In the genomic region with DNA sequence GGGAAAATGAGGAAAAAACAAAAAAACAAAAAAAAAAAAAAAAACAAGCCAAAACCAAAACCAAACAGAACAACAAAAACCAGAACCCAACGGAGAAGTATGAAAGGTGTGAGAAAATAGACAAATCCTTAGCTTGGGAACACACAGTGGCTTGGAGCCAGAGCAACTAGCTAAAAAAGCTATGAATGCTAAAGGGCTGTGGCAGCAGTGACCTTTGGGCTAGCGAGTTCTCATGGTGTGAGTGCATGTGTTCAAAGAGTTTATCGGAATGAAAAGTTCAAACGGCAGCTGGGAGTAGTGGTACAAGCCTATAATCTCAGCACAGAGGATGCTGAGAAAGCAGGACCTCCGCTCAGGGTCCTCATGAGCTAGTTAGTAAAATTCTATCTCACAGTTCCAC, we compare ENCODE assay signal across 16 mouse cellular contexts. TPM values are rescaled to one million over a fixed set of nuclear protein-coding genes. Genes with fewer than 3 reads are reported as not detected.
DNase-seq lines count a peak whose midpoint lies in the region; ATAC-seq and TF ChIP-seq lines count a peak whose summit lies in the region.
"Had no signal": no experiment of that assay in that cellular context is flagged by ENCODE, and none has a peak within 500 bp of the region (broad histone marks: within the 10 kb centered on the region; RNA-seq: fewer than 3 reads in every experiment).

No protein-coding gene starts in this region.

- no peak overlapping the region for H3K4me3 ChIP-seq in heart, embryonic 12.5 days
- H3K4me3 ChIP-seq in kidney, embryonic 14.5 days (ENCODE audit: low read length): no peak overlapping the region
- H3K4me3 ChIP-seq in liver, adult 2 months (ENCODE audit: insufficient read depth, low read depth, low read length): no peak overlapping the region
- H3K4me3 ChIP-seq in liver, postnatal 0 days (ENCODE audit: low read depth, low read length): no peak overlapping the region
- H3K4me3 ChIP-seq: embryonic facial prominence, embryonic 10.5 days; midbrain, embryonic 12.5 days had no signal

- no peak for TF ChIP-seq EP300 in liver, postnatal 0 days (IDR thresholded peaks at IDR 0.05; ENCODE audit: low read depth)

- H3K4me2 ChIP-seq in heart, embryonic 12.5 days: no peak overlapping the region
- no peak overlapping the region for H3K4me2 ChIP-seq in kidney, embryonic 14.5 days (replicated peaks; ENCODE audit: low read depth, low read length)
- H3K4me2 ChIP-seq in liver, postnatal 0 days (ENCODE audit: low read depth, low read length): peak overlapping the region; percentile 60
- H3K4me2 ChIP-seq: midbrain, embryonic 12.5 days had no signal

- H3K27me3 ChIP-seq in heart, embryonic 12.5 days (replicated peaks): no peaks in the 10 kb centered on the region
- H3K27me3 ChIP-seq in kidney, embryonic 14.5 days (ENCODE audit: control insufficient read depth, insufficient read depth, low read length): no peaks in the 10 kb centered on the region
- H3K27me3 ChIP-seq in liver, adult 2 months (ENCODE audit: control insufficient read depth, insufficient read depth, low read length): no peaks in the 10 kb centered on the region
- no peaks in the 10 kb centered on the region for H3K27me3 ChIP-seq in liver, postnatal 0 days (ENCODE audit: insufficient read depth, low read length)
- H3K27me3 ChIP-seq: midbrain, embryonic 12.5 days had no signal

- no peak overlapping the region for H3K9ac ChIP-seq in heart, embryonic 12.5 days
- no peak overlapping the region for H3K9ac ChIP-seq in kidney, embryonic 14.5 days (ENCODE audit: low read depth, low read length)
- H3K9ac ChIP-seq in liver, adult 2 months (ENCODE audit: low read depth, low read length): no peak overlapping the region
- H3K9ac ChIP-seq in liver, postnatal 0 days (replicated peaks): no peak overlapping the region
- H3K9ac ChIP-seq: midbrain, embryonic 12.5 days had no signal

- H3K27ac ChIP-seq in heart, embryonic 12.5 days (ENCODE audit: poor library complexity, severe bottlenecking): no peak overlapping the region
- no peak overlapping the region for H3K27ac ChIP-seq in kidney, embryonic 14.5 days (ENCODE audit: low read depth, low read length)
- no peak overlapping the region for H3K27ac ChIP-seq in liver, adult 2 months (replicated peaks; ENCODE audit: insufficient read depth, low read depth, low read length)
- peak overlapping the region; percentile 84 for H3K27ac ChIP-seq in liver, postnatal 0 days (ENCODE audit: low read depth)
- H3K27ac ChIP-seq: embryonic facial prominence, embryonic 10.5 days; macrophage; midbrain, embryonic 12.5 days had no signal

- peaks cover 50% of the 10 kb centered on the region for H3K79me2 ChIP-seq in liver, adult 2 months (ENCODE audit: control insufficient read depth, insufficient read depth, low read length)

- H3K9me3 ChIP-seq in heart, embryonic 12.5 days (replicated peaks): 0 out of 2 replicates have a peak, but pooled peaks cover 5% of the 10 kb centered on the region
- H3K9me3 ChIP-seq in kidney, embryonic 14.5 days (ENCODE audit: control insufficient read depth, low read length): no peaks in the 10 kb centered on the region
- H3K9me3 ChIP-seq in liver, postnatal 0 days (ENCODE audit: low read length): no peaks in the 10 kb centered on the region
- H3K9me3 ChIP-seq: embryonic facial prominence, embryonic 10.5 days; midbrain, embryonic 12.5 days had no signal

- H3K4me1 ChIP-seq in heart, embryonic 12.5 days (replicated peaks): peaks cover 34% of the 10 kb centered on the region
- peaks cover 2% of the 10 kb centered on the region; the same call in 1 of the 2 replicates for H3K4me1 ChIP-seq in kidney, embryonic 14.5 days (ENCODE audit: control insufficient read depth, insufficient read depth, low read length)
- peaks cover 49% of the 10 kb centered on the region for H3K4me1 ChIP-seq in liver, adult 2 months (ENCODE audit: control insufficient read depth, insufficient read depth, low read length)
- H3K4me1 ChIP-seq in liver, postnatal 0 days (ENCODE audit: insufficient read depth): peaks cover 82% of the 10 kb centered on the region

- no peak for ATAC-seq in heart, embryonic 12.5 days (ENCODE audit: insufficient number of reproducible peaks, low FRiP score)
- ATAC-seq in kidney, embryonic 14.5 days (ENCODE audit: low FRiP score, low TSS enrichment): no peak
- ATAC-seq in liver, postnatal 0 days: no peak
- ATAC-seq: forebrain, embryonic 16.5 days had no signal

- no peak for TF ChIP-seq CTCF in liver, adult 2 months (IDR thresholded peaks at IDR 0.05; ENCODE audit: low read depth, low read length)
- no peak for TF ChIP-seq CTCF in liver, postnatal 0 days (IDR thresholded peaks at IDR 0.05; ENCODE audit: low read depth)

- 89% methylated on average over 5 of the region's 5 CpGs for WGBS in heart, embryonic 12.5 days
- 76% methylated on average over 5 of the region's 5 CpGs for WGBS in kidney, embryonic 14.5 days
- 24% methylated on average over 5 of the region's 5 CpGs for WGBS in liver, adult 2 months
- 59% methylated on average over 5 of the region's 5 CpGs for WGBS in liver, postnatal 0 days (ENCODE audit: insufficient replicate concordance)

- TF ChIP-seq POLR2A in liver, adult 2 months (IDR thresholded peaks at IDR 0.05; ENCODE audit: extremely low read depth, insufficient read depth, low read length): no peak

- peaks cover 42% of the 10 kb centered on the region for H3K36me3 ChIP-seq in heart, embryonic 12.5 days
- H3K36me3 ChIP-seq in kidney, embryonic 14.5 days (ENCODE audit: control insufficient read depth, insufficient read depth, low read length): peaks cover 23% of the 10 kb centered on the region
- H3K36me3 ChIP-seq in liver, adult 2 months (ENCODE audit: control insufficient read depth, insufficient read depth, low read length): peaks cover 24% of the 10 kb centered on the region
- peaks cover 84% of the 10 kb centered on the region for H3K36me3 ChIP-seq in liver, postnatal 0 days (replicated peaks; ENCODE audit: insufficient read depth, low read length)

- DNase-seq in heart, adult 18-20 months: peak; percentile 56 to 58
- DNase-seq in kidney, adult 9 months: peak; percentile 81
- peak; percentile 92 for DNase-seq in liver, adult 2 months (ENCODE audit: extremely low read depth, low read depth, low spot score)
- no peak for DNase-seq in liver, postnatal 0 days
- no peak for DNase-seq in frontal cortex, adult 2 months (ENCODE audit: extremely low spot score in 1 of 2, low spot score in 1 of 2)
- DNase-seq: gastrocnemius, postnatal 25 days; left cerebral cortex, postnatal 4 days; lung, adult 2 months; right cerebral cortex, postnatal 25 days; thymus, postnatal 25 days had no signal

RNA-seq across cellular contexts. Expression of gene Foxo3, which starts 12.4 kb away (rescaled TPM):
- total RNA-seq in heart, adult 18-20 months (2021): 10 to 100 TPM; 76.2 to 94.4 TPM
- polyA plus RNA-seq in heart, embryonic 12.5 days (2016; fragmentation: Nextera tagmentation; extraction: Ambion mirVana): 4.5 and 5.8 TPM in 2 replicates
- 8.2 and 10.2 TPM in 2 replicates for polyA plus RNA-seq in kidney, embryonic 14.5 days (2014; fragmentation: Nextera tagmentation; extraction: Ambion mirVana)
- 34.2 and 35.4 TPM in 2 replicates for total RNA-seq in liver, adult 2 months (2014; rRNA removed)
- 17.0 and 17.7 TPM in 2 replicates for polyA plus RNA-seq in liver, adult 2 months (2012; rRNA removed)
- 8.4 and 9.4 TPM in 2 replicates for polyA plus RNA-seq in liver, postnatal 0 days (2015; fragmentation: Nextera tagmentation; extraction: Ambion mirVana)
- polyA plus RNA-seq in frontal cortex, adult 2 months (2012; rRNA removed): 24.9 and 28.3 TPM in 2 replicates

Comparison
In these comparisons a context has a peak if more than half of its experiments do, and no peak if none do; other contexts are left out.
1. DNase-seq: peak in heart, adult 18-20 months (2 of 2), kidney, adult 9 months (single experiment) and liver, adult 2 months (single experiment); none in liver, postnatal 0 days (single experiment) and frontal cortex, adult 2 months (0 of 2).